Mouse (Mus musculus): ENCODE measurements around the gene Cenpb. TPM values are rescaled to one million over a fixed set of nuclear protein-coding genes. Genes with fewer than 3 reads are reported as not detected.
"Not testable (repeated sequence)": the region's sequence is repeated elsewhere in the genome, so short reads cannot be mapped to it uniquely, and the experiment has no call there.

Cenpb gene
- total RNA-seq (2015) (7.7 and 8.7 TPM in 2 replicates), total RNA-seq (2017) (15.6 and 16.8 TPM in 2 replicates)

DNA sequence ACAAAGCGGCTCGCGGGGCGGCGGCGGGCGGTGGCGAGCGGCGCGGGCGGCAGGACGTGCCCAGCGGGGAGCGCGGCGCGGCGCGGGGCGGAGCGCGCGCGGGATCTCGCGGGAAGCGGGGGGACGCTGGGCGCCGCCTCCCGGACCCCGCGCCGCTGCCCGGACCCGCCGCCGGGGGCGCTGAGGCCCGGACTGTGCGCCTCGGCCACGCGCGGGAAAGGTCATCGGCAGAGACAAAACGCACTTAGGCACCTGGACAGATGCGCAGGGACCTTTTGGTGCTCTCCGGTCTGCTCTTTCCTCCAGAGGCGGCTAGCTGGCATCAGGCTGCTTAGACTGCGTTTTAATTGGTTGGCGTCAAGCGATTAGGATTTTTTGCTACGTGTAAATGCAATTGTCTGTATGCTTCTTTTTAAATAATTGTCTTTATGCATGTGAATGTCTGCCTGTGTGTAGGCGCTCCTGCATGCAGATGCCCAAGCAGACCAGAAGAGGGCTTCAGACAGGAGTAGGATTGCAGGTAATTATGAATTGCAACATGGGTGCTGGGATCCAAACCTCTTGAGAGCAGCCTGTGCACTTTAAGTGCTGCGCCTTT lies at the start of gene Cenpb:
Gene Cenpb (minus strand): TSS at position 78 of the 598 bp plus-strand sequence.
- ATAC-seq (ENCODE audit: poor library complexity, severe bottlenecking), result peak; percentile 84

GRCm38 (mm10) chr2:131227243-131227642 lies 47.4 kb upstream of the Cenpb start:
- ATAC-seq (ENCODE audit: poor library complexity, severe bottlenecking), result no peak

- ATAC-seq (ENCODE audit: poor library complexity, severe bottlenecking), result not testable (repeated sequence)
These were observed 46.8 kb upstream of the Cenpb start for GRCm38 (mm10) chr2:131226669-131227068.

GRCm38 (mm10) chr2:131225178-131225577 lies 45.3 kb upstream of the Cenpb start:
- ATAC-seq (ENCODE audit: poor library complexity, severe bottlenecking), result no peak

- ATAC-seq (ENCODE audit: poor library complexity, severe bottlenecking), result no peak
These were observed 43.7 kb upstream of the Cenpb start for GRCm38 (mm10) chr2:131223569-131223968.

GRCm38 (mm10) chr2:131222562-131222961 lies 42.7 kb upstream of the Cenpb start:
- ATAC-seq (ENCODE audit: poor library complexity, severe bottlenecking), result peak; percentile 27; the same call in 1 of the 2 replicates

DNA sequence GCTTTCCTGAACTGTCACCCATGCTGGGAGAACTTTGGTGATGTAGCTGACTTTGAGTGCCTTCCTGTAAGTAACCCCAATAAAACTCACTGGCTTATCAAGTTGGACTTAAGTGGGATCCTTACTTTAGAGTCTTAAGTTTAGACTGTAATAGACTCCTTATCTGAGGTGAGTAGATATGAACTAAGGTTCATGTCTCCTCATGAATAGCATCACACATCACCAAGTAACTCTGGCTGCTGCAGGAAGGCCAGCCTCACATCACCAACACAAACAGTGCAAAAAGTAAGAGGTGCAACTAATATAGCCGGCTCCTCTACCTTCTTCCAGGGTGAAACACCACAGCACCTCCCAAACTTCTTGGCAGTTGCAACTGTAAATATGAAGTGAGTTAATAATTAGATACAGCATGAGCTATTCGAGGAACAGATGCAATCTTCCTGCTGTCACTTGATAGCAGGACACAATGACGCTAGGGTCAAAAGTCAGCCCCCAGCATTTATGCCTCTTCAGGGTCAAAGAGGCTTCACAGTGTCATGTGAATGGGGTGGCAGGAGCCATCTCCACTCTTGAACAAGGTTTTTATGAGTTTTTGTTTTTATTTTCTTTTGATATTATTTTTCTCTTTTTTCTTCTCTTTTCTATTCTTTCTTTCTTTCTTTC lies 42.1 kb upstream of the Cenpb start:
- ATAC-seq (ENCODE audit: poor library complexity, severe bottlenecking), result no peak

DNA sequence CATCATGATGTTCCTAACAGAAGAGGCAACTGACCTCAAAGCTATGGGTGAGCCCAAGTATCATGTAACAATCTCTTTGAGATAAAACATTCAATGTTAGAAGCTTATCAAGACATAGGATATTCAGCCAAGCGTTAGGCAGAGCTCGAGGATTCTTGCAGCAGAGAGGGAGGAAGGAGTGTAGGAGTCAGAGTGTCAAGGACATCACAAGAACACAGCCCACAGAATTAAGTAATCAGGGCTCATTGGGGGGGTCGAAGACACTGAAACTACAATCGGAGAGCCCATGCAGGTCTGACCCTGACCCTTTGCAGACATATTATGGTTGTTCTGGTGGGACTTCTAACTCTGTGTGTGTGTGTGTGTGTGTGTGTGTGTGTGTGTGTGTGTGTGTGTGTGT lies 40.2 kb upstream of the Cenpb start:
- no peak for ATAC-seq (ENCODE audit: poor library complexity, severe bottlenecking)

DNA sequence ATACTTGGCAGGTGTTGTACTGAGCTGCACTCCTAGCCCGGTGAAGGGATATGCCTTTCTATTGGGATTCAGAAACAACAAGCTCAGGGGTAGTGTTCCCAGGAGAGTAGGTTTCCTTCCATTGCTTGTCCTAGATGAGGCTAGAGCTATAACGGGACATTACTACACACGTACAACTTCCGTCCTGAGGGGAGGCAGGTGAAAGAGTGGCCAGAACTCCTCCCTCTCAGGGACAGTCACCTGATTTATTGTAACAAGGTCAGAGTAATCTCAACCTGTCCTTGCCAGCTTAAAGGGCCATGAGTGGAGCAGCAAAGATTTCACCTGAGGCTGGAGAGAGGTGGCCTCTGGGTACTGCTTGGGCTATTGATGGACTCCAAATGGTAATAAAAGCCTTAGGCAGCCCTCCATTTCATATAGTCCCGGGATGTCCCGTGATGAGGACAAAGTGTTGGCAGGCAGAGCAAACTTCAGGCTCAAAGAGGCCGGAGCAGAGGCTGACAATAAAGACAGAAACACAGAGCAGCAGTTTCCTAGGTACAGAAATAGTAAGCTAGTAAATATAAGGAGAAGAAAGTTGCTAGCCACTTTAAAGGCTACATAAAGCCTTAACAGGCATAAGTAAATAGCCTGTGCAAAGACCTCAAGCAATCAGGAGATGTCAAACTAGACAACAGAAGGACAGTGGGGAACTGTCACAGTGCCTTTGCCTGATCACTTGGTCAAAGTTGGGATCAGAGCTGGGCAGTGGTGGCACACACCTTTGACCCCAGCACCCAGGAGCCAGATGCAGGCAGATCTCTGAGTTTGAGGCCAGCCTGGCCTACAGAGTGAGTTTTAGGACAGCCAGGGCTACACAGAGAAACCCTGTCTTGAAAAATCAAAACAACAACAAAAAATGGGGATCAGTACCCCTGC lies 36.3 kb upstream of the Cenpb start:
- no peak for ATAC-seq (ENCODE audit: poor library complexity, severe bottlenecking)

GRCm38 (mm10) chr2:131213773-131214172 lies 33.9 kb upstream of the Cenpb start:
- ATAC-seq (ENCODE audit: poor library complexity, severe bottlenecking), result no peak

DNA sequence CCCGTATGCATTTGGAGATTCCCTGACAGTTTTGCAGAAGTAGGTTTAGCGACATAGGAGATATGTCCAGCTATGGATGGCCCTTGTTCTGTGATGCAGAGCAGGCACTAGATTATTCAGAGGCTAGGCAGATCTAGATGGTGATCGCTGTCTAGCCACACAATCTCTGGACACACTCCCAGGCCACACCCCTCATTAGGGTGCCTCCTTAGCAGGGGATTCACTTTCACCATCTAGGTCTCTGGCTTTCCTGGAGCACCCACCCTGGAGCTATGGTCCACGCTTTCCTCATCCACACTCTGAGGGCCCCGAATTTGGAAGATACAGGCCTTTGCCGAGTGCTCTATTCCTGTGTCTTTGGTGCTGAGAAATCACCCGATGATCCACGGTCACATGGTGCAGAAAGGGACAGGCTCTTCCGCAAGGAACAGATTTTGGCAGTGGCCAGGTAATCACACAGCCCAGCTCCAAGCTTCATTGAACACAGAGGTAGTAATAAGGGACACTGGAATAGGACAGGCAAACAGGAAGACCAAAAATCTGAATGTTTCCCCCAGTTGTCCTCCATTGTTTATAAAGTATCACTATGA lies 31.3 kb upstream of the Cenpb start:
- peak; percentile 8 for ATAC-seq (ENCODE audit: poor library complexity, severe bottlenecking)

- peak; percentile 94 for ATAC-seq (ENCODE audit: poor library complexity, severe bottlenecking)
These were observed 30.3 kb upstream of the Cenpb start for GRCm38 (mm10) chr2:131209969-131210792.

DNA sequence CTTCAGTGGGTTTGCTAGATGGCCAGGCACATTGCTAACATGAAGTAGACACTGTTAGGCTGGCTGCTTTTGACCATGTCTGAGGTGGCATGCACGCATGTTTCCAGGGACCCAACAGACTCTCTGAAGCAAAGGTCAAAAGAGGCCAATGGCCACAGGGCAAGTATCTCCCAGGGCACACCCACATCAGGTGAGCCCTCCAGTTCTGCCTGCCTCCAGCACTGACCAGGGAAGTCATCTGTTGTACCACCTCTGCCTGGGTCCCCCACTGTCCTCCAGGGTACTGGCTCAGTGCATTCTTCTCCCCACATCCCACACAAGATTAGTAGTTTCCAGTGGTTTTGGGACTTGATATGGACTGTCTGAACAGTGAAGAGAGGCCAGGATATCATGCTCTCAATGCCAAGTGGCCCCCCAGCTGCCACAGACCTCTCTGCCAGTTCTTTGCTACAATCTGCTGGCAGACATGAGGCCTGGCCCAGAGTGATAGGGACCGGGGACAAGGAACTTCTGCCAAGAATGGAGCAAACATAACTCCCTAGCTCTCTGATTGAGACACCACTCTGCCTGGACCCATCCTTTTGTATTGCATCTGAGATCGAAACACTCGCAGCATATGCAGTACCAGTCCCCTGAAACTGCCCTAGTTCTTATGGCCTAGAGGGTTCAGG lies 29.4 kb upstream of the Cenpb start:
- ATAC-seq (ENCODE audit: poor library complexity, severe bottlenecking), result no peak

DNA sequence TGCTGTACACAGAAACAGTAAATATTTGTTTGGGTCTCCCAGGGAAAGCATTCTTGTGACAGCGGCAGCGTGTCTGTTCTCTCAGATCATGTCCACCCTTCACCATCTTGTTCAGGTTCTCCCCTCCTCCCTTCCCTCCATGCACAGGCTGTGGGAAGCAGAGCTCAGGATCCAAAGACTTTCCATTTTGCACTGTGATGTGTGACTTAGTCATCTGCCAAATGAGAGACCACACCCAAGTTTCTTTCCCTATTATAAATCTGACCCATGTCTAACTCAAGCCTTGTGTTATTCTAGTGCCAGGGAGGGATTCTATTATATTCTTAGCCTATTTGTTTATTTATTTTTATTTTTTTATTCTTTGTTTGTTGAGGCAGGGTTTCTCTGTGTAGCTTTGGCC lies 28.5 kb upstream of the Cenpb start:
- no peak for ATAC-seq (ENCODE audit: poor library complexity, severe bottlenecking)

- ATAC-seq (ENCODE audit: poor library complexity, severe bottlenecking), result no peak
These were observed 26.9 kb upstream of the Cenpb start, which contains the start of gene Ap5s1 for GRCm38 (mm10) chr2:131206778-131207177. Gene Ap5s1, plus strand, starts transcription at chr2:131207078.

- ATAC-seq (ENCODE audit: poor library complexity, severe bottlenecking), result no peak
These were observed 25.8 kb upstream of the Cenpb start for GRCm38 (mm10) chr2:131205521-131206182.

DNA sequence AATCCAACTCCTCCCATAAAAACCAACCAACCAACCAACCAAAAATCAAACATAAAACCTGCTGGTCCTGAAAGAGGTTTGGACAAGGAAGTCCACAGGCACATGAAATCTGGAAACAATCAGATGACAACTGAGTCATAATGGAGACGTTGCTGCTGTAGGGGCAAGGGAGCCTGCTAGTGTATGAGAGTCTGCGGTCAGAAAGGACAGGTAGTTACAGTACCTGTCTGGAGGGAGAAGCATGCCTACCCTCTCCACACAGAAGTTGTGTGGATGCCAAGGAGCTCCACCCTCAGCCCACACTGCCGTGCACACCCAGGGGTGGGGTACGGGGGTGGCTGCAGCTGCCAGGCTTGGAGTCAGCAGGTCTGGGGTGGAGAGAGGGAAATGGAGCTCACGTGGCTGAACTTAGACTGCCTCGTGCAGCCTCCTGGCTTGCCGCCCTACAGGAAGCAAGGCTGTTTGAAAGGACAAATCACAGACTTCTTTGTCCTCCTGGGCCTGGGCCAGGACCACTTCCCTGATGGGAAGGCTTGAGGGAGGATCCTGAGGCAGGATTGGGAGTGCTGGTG lies 24.6 kb upstream of the Cenpb start:
- ATAC-seq (ENCODE audit: poor library complexity, severe bottlenecking), result peak; percentile 70

DNA sequence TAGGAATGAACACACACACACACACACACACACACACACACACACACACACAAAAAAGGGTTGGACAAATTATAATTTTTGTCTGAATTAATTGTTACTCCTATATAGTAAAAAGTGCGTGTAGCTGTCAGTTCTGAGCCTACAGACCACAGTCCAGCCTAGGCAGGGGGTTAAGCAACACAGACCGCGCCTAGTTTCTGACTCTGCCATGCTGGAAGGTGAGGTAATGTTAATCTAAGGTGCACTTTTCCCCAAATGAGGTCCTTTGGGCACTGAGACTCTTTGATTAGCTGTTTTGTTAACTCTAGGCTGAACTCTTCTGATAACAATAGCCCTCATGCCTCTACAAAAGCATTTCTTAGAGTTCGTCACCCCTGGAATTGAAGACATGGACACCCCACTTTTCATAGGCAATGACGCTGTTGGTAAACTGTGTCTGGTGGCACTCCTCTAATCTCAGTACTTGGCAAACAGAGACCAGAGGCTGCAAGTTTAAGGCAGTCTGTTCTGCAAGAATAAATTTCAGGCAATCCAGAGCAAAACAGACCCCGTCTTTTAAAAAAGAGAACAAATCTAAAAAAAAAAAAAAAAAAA lies 24.0 kb upstream of the Cenpb start:
- no peak for ATAC-seq (ENCODE audit: poor library complexity, severe bottlenecking)
